Mouse (Mus musculus): ENCODE results near the gene Ampd1. TPM values are rescaled to one million over a fixed set of nuclear protein-coding genes. Genes with fewer than 3 reads are reported as not detected.

The Ampd1 gene
- 0.05 and 0.44 TPM in 2 replicates for polyA plus RNA-seq (2012; ENCODE audit: low replicate concordance)

GRCm38 (mm10) chr3:103073771-103074170 lies at the start of gene Ampd1:
Ampd1 (plus strand) TSS chr3:103074014.

GRCm38 (mm10) chr3:103058207-103059157 lies 15.3 kb upstream of the Ampd1 start, which contains the start of gene Nras:
Nras (plus strand) TSS chr3:103058285.

GRCm38 (mm10) chr3:103102454-103103390 lies 28.9 kb downstream of the Ampd1 start, which contains the start of gene Dennd2c:
Dennd2c (plus strand) TSS chr3:103102604.

Other genes with a start within 250 kb of the Ampd1 start
- gene Sycp1, start 137.9 kb upstream of the Ampd1 start, polyA plus RNA-seq (2012; ENCODE audit: low replicate concordance): not detected in 2 replicates
- gene Nr1h5, start 109.9 kb upstream of the Ampd1 start, polyA plus RNA-seq (2012; ENCODE audit: low replicate concordance): not detected in 2 replicates
- gene Sike1, start 78.3 kb upstream of the Ampd1 start, polyA plus RNA-seq (2012; ENCODE audit: low replicate concordance): 9.1 and 13.3 TPM in 2 replicates
- gene Csde1, start 53.6 kb upstream of the Ampd1 start, polyA plus RNA-seq (2012; ENCODE audit: low replicate concordance): 6.7 and 17.6 TPM in 2 replicates
- gene Nras, start 15.7 kb upstream of the Ampd1 start, polyA plus RNA-seq (2012; ENCODE audit: low replicate concordance): 4.2 and 4.6 TPM in 2 replicates
- 0.03 and 0.59 TPM in 2 replicates for gene Dennd2c, start 28.6 kb downstream of the Ampd1 start, polyA plus RNA-seq (2012; ENCODE audit: low replicate concordance)
- gene Bcas2, start 97.6 kb downstream of the Ampd1 start, polyA plus RNA-seq (2012; ENCODE audit: low replicate concordance): 48.3 and 91.5 TPM in 2 replicates
- gene Trim33, start 205.3 kb downstream of the Ampd1 start, polyA plus RNA-seq (2012; ENCODE audit: low replicate concordance): 4.8 and 5.5 TPM in 2 replicates